Mouse (Mus musculus): ENCODE measurements around the gene Slc43a3.

Slc43a3 gene

GRCm38 (mm10) chr2:84937491-84938150 is 1.2 kb downstream of the Slc43a3 start:
- DNase-seq (ENCODE audit: low read depth) = no peak

DNA sequence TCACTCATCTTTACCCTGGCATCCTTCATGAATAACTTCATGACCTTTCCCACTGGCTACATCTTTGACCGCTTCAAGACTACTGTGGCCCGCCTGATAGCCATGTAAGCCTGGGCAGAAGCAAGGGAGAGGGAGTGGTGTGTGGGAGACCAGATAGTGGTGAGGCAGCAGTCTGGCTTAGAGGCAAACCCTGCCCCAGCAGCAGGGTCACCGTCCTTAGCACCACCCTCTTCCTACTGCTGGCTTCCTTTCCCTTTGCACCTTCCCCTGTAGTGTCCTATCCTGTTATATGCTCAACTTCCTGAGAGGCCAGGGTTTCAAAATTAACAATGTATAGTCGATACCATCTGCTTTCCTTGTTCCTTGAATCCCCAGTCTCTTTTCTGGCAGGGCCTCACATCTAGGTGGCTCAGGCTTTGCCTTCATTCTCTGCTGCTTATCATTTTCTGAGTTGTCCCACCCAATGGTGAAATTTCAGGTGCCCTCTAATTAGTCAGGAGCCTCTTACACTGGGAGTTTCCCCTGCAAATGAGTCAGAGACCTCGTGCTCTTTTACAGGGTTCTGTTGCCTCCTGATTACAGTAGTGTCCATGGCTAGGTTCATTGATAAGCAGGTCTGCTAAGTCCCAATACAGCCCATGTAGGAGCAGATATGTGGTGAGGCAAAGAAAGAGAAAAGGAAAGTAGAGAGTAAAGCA is 2.0 kb downstream of the Slc43a3 start:
- DNase-seq (ENCODE audit: low read depth) = peak; percentile 95

- no peak for DNase-seq (ENCODE audit: low read depth)
Measured at GRCm38 (mm10) chr2:84939306-84939705, 2.9 kb downstream of the Slc43a3 start.

GRCm38 (mm10) chr2:84939711-84940110 is 3.3 kb downstream of the Slc43a3 start:
- DNase-seq (ENCODE audit: low read depth) = peak; percentile 29

GRCm38 (mm10) chr2:84941332-84941731 is 5.0 kb downstream of the Slc43a3 start:
- no peak for DNase-seq (ENCODE audit: low read depth)

GRCm38 (mm10) chr2:84941795-84942194 is 5.4 kb downstream of the Slc43a3 start:
- DNase-seq (ENCODE audit: low read depth) = no peak

- no peak for DNase-seq (ENCODE audit: low read depth)
Measured at GRCm38 (mm10) chr2:84947154-84947771, 10.9 kb downstream of the Slc43a3 start.

- no peak for DNase-seq (ENCODE audit: low read depth)
Measured at GRCm38 (mm10) chr2:84948252-84948651, 11.9 kb downstream of the Slc43a3 start.

- no peak for DNase-seq (ENCODE audit: low read depth)
Measured at GRCm38 (mm10) chr2:84948721-84949120, 12.3 kb downstream of the Slc43a3 start.

GRCm38 (mm10) chr2:84951027-84951426 is 14.6 kb downstream of the Slc43a3 start:
- no peak for DNase-seq (ENCODE audit: low read depth)

DNA sequence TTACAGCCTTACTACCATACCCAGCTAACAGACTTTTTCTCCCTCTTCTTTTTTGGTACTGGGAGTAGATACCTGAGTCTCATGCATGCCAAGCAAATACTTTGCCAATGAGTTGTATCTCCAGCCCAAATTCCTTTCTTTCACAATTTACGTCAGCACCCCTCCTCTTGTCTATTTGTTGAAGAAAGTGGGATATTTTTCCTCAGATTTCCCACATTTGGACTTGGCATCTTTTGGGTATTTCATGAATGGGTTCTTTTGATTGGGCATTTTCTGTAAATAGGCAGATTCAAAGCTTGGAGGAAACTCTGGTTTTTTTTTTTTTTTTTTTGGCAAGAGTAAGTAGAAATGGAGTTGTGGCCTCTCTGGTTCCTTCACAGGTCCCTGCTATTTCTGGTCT is 15.9 kb downstream of the Slc43a3 start:
- DNase-seq (ENCODE audit: low read depth) = no peak

GRCm38 (mm10) chr2:84952693-84953092 is 16.3 kb downstream of the Slc43a3 start:
- no peak for DNase-seq (ENCODE audit: low read depth)

DNA sequence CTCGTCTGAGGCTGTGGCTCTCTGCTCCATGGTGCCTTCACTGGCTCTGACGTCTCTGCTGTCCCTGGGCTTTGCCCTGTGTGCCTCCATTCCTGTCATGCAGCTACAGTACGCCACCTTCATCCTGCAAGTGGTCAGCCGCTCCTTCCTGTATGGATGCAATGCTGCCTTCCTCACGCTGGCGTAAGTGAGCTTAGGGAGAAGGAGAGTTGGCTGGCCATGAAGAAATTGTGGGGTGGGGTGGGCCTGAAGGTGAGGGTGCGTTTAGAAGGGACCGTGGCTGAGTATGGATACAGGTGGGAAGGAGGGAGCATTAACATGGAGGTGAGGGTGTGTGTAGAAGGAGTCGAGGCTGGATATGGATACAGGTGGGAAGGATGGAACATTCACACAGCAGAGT is 19.1 kb downstream of the Slc43a3 start:
- no peak for DNase-seq (ENCODE audit: low read depth)

DNA sequence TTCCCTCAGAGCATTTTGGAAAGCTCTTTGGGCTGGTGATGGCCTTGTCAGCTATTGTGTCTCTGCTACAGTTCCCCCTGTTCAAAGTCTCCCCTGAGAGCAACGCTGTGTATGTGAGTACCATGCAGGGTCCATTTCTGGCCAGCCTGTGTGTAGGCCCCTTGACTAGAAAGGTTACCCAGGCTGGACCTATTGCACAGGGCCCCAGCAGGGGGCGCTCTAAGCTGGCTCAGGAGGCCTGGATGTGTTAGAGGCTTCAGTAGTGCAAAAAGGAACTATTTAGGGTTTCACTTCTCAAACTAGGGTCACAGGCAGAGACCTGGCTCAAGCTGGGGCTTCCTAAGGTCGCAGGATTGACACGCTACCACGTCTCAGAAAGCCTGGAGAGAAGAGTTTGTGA is 19.9 kb downstream of the Slc43a3 start:
- DNase-seq (ENCODE audit: low read depth) = no peak

- no peak for DNase-seq (ENCODE audit: low read depth)
Measured at GRCm38 (mm10) chr2:84958588-84959264, 22.3 kb downstream of the Slc43a3 start.

- no peak for DNase-seq (ENCODE audit: low read depth)
Measured at GRCm38 (mm10) chr2:84961300-84961699, 24.9 kb downstream of the Slc43a3 start.

GRCm38 (mm10) chr2:84961901-84962300 is 25.5 kb downstream of the Slc43a3 start:
- no peak for DNase-seq (ENCODE audit: low read depth)

DNA sequence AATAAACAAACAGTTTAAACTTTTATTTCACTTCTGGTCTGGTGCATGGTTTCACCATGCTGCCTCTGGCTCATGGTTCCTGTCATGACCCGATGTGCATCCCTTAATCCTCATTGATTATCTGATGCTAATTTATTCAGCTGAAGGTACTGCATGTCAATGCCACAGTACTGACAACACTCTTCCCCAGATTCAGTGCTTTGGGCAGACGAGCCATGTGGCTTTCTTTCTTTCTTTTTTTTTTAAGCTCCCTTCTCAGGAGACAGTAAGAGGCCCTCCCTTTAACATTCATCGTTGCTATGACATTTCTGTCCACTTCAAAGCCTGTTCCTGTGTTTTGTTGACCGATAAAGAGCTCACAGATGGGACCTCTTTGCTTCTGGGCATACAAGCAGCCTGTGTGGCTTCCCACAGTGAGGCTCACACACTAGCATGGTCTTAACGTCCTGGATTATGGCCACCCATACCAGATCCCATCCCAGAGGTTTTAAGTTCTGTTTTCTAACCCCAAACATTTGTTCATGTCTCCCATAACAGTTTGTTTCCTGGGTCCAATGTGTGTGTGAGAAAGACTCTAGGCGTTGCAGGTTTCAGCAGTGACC is 26.6 kb downstream of the Slc43a3 start:
- no peak for DNase-seq (ENCODE audit: low read depth)

GRCm38 (mm10) chr2:84964111-84964801 is 27.9 kb downstream of the Slc43a3 start:
- DNase-seq (ENCODE audit: low read depth) = no peak

DNA sequence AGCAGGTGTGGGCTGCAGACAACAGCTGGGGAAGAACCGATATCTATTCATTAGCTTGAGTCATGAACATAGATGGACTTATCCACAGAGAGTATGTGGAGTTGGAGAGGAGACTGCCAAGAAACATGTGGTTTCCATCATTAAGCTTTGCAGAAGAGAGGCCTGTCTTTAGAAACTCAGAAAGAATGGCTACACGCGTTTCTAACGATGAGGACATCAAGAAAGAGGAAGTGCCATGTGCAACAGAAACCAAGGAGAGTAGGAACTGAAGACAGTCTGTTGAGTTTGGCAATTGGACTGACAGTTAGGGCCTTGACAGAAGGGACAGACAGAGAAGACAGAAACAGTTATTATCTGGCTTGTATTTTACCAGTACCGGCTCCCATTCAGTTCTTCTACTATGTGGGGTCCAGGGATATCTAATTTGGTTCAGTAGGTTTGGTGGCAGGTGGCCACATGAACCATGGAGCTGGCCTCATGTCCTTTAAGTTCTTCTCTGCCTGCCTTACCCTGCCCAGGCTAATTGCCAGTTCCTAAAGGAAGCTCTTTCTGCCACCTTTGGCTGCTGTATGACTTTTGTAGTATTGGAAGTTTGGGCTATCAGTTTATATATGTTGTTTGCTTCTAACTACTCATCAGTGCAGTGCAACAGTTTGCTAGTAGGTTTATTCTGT is 31.1 kb downstream of the Slc43a3 start:
- no peak for DNase-seq (ENCODE audit: low read depth)

- DNase-seq (ENCODE audit: low read depth) = no peak
Measured at GRCm38 (mm10) chr2:84975580-84975979, 39.2 kb downstream of the Slc43a3 start.
